Mouse (Mus musculus): ENCODE results near the gene Smad3.

GRCm38 (mm10) chr9:63633334-63633733, 124.5 kb downstream of the Smad3 start:
- no peak for TF ChIP-seq POLR2A (IDR thresholded peaks at IDR 0.05; ENCODE audit: borderline replicate concordance, control insufficient read depth, low read depth, low read length)
- no peak for TF ChIP-seq CTCF (IDR thresholded peaks at IDR 0.05; ENCODE audit: control insufficient read depth, insufficient read depth, low read length)

Data from bone marrow, adult 2 months (tissue).